8 mouse cellular contexts compared by ENCODE assay signal in genomic region chr8:88199700-88200601, GRCm38 (mm10). TPM values are rescaled to one million over a fixed set of nuclear protein-coding genes. Genes with fewer than 3 reads are reported as not detected.
DNase-seq lines count a peak whose midpoint lies in the region; ATAC-seq and TF ChIP-seq lines count a peak whose summit lies in the region.

No protein-coding gene starts in this region.

- H3K4me2 ChIP-seq in intestine, postnatal 0 days (replicated peaks; ENCODE audit: low read depth), result peak overlapping the region; percentile 93
- peak overlapping the region; percentile 79 for H3K4me2 ChIP-seq in midbrain, embryonic 15.5 days

- peak overlapping the region; percentile 87 for H3K4me3 ChIP-seq in left cerebral cortex, adult 2 months
- H3K4me3 ChIP-seq in intestine, postnatal 0 days (ENCODE audit: low read depth, low read length), result peak overlapping the region; percentile 86
- peak overlapping the region; percentile 69 for H3K4me3 ChIP-seq in midbrain, embryonic 15.5 days
- peak overlapping the region; percentile 87 for H3K4me3 ChIP-seq in spleen, adult 2 months (ENCODE audit: extremely low read depth, insufficient read depth, insufficient read length)

- WGBS in intestine, postnatal 0 days, result under 1% methylated on average over 73 of the region's 117 CpGs
- under 1% methylated on average over 108 of the region's 117 CpGs for WGBS in midbrain, embryonic 15.5 days
- 1% methylated on average over 78 of the region's 117 CpGs for WGBS in spleen, adult 2 months

- H3K27ac ChIP-seq in left cerebral cortex, adult 2 months, result peak overlapping the region; percentile 64
- H3K27ac ChIP-seq in intestine, postnatal 0 days (ENCODE audit: low read depth, low read length), result peak overlapping the region; percentile 96
- H3K27ac ChIP-seq in midbrain, embryonic 15.5 days, result peak overlapping the region; percentile 97
- peak overlapping the region; percentile 85; the same call in 1 of the 2 replicates for H3K27ac ChIP-seq in spleen, adult 2 months (ENCODE audit: insufficient read depth, low read length)

- H3K4me1 ChIP-seq in intestine, postnatal 0 days (replicated peaks; ENCODE audit: control insufficient read depth, insufficient read depth, low read length), result 0 out of 2 replicates have a peak, but pooled peaks cover 8% of the 10 kb centered on the region
- peaks cover 49% of the 10 kb centered on the region for H3K4me1 ChIP-seq in midbrain, embryonic 15.5 days
- H3K4me1 ChIP-seq in spleen, adult 2 months (ENCODE audit: control insufficient read depth, insufficient read depth, insufficient read length), result peaks cover 14% of the 10 kb centered on the region

- TF ChIP-seq CTCF in left cerebral cortex, adult 2 months (IDR thresholded peaks at IDR 0.05), result no peak
- TF ChIP-seq CTCF in intestine, postnatal 0 days (IDR thresholded peaks at IDR 0.05; ENCODE audit: low read depth), result no peak; the same call in 1 of the 2 replicates
- no peak for TF ChIP-seq CTCF in spleen, adult 2 months (IDR thresholded peaks at IDR 0.05; ENCODE audit: extremely low read depth, insufficient read depth, insufficient read length, insufficient replicate concordance)

- no peaks in the 10 kb centered on the region for H3K9me3 ChIP-seq in intestine, postnatal 0 days (ENCODE audit: control insufficient read depth)
- no peaks in the 10 kb centered on the region for H3K9me3 ChIP-seq in midbrain, embryonic 15.5 days

- intact Hi-C loops in left cerebral cortex, adult 2 months (cut with DNase I), result loop anchor here (5.0 kb wide), 1 partner anchor 42 kb away; no protein-coding TSS in a partner anchor
- intact Hi-C loops in left cerebral cortex, postnatal 14 days (cut with DNase I), result loop anchor here (5.0 kb wide), 1 partner anchor 42 kb away; no protein-coding TSS in a partner anchor

- H3K27me3 ChIP-seq in intestine, postnatal 0 days (replicated peaks; ENCODE audit: control insufficient read depth, insufficient read depth, low read length), result no peaks in the 10 kb centered on the region
- H3K27me3 ChIP-seq in midbrain, embryonic 15.5 days (replicated peaks), result no peaks in the 10 kb centered on the region
- H3K27me3 ChIP-seq in spleen, adult 2 months (ENCODE audit: control insufficient read depth, insufficient read depth, low read length), result no peaks in the 10 kb centered on the region; the same call in 1 of the 2 replicates

- 0 out of 2 replicates have a peak, but pooled peaks cover 3% of the 10 kb centered on the region for H3K36me3 ChIP-seq in intestine, postnatal 0 days (ENCODE audit: control insufficient read depth, insufficient read depth)
- no peaks in the 10 kb centered on the region for H3K36me3 ChIP-seq in midbrain, embryonic 15.5 days (replicated peaks)
- H3K36me3 ChIP-seq in spleen, adult 2 months (ENCODE audit: control insufficient read depth, insufficient read depth, low read length), result 0 out of 2 replicates have a peak, but pooled peaks cover 2% of the 10 kb centered on the region

- peak overlapping the region; percentile 86 for H3K9ac ChIP-seq in intestine, postnatal 0 days (ENCODE audit: low read depth, low read length)
- H3K9ac ChIP-seq in midbrain, embryonic 15.5 days, result peak overlapping the region; percentile 79

- peak; percentile 36 for ATAC-seq in granulocyte monocyte progenitor cell, adult 5-6 weeks (replicated peaks; ENCODE audit: poor library complexity, severe bottlenecking)
- peak; percentile 62 for ATAC-seq in intestine, postnatal 0 days
- ATAC-seq in midbrain, embryonic 15.5 days (replicated peaks), result peak; percentile 65

- DNase-seq in left cerebral cortex, adult 2 months (ENCODE audit: extremely low spot score in 1 of 2, low spot score in 2 of 2), result peak; percentile 29 to 45
- no peak for DNase-seq in left cerebral cortex, postnatal 14 days (ENCODE audit: low spot score in 2 of 2)
- peak; percentile 51 for DNase-seq in embryo, embryonic 9.5 days (ENCODE audit: extremely low spot score)
- DNase-seq in liver, result peak; percentile 61
- DNase-seq in spleen, adult 2 months (ENCODE audit: low read depth in 1 of 2, low spot score in 2 of 2), result peak in 1 of 2 experiments; percentile 35

- no peak for TF ChIP-seq POLR2A in spleen, adult 2 months (IDR thresholded peaks at IDR 0.05; ENCODE audit: low read depth, low read length)

RNA-seq across cellular contexts. Expression of gene Tent4b, which starts 0.9 kb away (rescaled TPM):
- 10 to 100 TPM; 38.6 to 39.8 TPM for total RNA-seq in left cerebral cortex, adult 2 months (2021)
- 10 to 100 TPM; 32.6 to 36.3 TPM for total RNA-seq in left cerebral cortex, postnatal 14 days (2021)
- total RNA-seq in granulocyte monocyte progenitor cell, adult 5-6 weeks (2014; fragmentation: Nextera tagmentation), result 34.4 and 41.3 TPM in 2 replicates
- total RNA-seq in granulocyte monocyte progenitor cell, adult 5-6 weeks (2017), result 34.6 and 37.6 TPM in 2 replicates
- 5.9 and 6.1 TPM in 2 replicates for polyA plus RNA-seq in intestine, postnatal 0 days (2015; fragmentation: Nextera tagmentation; extraction: Ambion mirVana)
- 10.4 and 11.2 TPM in 2 replicates for polyA plus RNA-seq in midbrain, embryonic 15.5 days (2015; fragmentation: Nextera tagmentation; extraction: Ambion mirVana)
- 15.3 and 18.1 TPM in 2 replicates for polyA plus RNA-seq in spleen, adult 2 months (2012; rRNA removed)

Comparison
In these comparisons a context has a peak if more than half of its experiments do, and no peak if none do; other contexts are left out.
1. DNase-seq: peak in left cerebral cortex, adult 2 months (2 of 2), embryo, embryonic 9.5 days (single experiment) and liver (single experiment); none in left cerebral cortex, postnatal 14 days (0 of 2).
2. Peak in every context shown above with its lines, with median percentiles within 50 percentile points of each other: H3K27ac ChIP-seq, H3K4me3 ChIP-seq and ATAC-seq.